Mouse (Mus musculus) heart, adult 18-20 months (tissue): ENCODE results near the gene Tenm4. TPM values are rescaled to one million over a fixed set of nuclear protein-coding genes. Genes with fewer than 3 reads are reported as not detected.

ENCODE experiments used
- DNase-seq, 2 experiments: peaks; one replicate each; pipeline ENCODE4 v3.0.0; 2021 to 2022; ENCODE audit warnings: mixed read lengths in 1 of 2
- total RNA-seq, 2 experiments: library from RNA; stranded (reverse); gene quantifications; 2 replicates each; pipeline ENCODE4 v1.2.3; 2021

The Tenm4 gene
- total RNA-seq, 2 experiments from 2014 or later, result 1.2 to 2.2 TPM

DNA sequence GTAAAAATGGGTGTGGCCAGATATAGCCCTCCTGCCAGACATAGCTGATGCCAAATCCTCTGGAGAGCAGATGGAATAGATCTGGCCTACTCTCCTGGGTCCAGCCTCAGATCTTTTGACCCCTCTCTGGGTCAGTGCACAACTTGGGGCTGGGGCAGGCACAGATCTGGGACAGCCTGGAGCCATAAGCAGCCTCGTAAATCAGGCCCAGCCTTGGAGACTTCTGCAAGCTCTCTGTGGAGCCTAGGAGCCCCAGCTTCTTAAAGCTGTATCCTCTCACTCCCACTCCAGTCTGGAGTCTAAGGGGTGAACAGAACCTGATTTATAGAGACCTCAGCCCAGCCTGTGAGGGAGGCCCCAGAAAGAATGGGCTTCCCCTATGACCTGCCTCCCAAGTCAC is 354.3 kb downstream of the Tenm4 start:
- no peak for DNase-seq

DNA sequence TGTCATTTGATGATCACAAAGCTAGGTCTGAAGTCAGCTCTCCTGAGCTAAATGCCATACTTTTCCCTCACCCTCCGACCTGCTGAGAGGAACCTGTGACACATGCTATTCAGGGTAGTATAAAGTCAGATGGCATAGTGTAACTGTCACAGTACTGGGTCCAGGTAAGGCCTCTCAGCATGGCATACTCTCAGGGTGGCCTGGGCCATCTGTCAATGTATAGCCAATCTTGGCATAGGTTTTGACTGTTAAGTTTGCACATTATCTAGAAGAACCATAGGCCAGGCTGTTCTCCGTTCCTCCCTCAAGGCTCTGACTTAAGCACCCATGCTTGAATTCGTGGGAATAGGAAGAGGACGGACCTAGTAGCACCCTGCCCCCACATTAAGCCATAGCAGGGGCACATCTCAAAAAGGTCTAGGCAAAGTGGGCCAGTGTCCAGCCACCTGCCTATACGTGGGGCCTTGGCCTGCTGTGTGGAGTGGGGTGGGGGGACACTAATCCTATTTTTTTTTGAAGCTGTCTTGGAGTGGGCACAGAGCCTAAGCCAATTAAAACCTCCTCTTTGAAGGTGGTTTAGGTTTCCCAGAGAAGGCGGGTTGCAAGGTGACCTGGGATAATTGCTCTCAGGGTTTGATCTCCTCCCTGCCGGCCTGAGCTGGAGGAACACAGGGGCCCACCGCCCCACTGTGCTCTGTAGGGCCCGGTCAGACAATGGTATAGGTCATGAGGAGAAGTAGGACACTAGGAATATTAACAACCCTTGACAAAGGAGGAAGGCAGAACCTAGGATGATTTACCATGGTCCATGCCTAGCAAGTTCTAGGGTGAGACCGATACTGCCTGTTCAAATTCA is 359.8 kb downstream of the Tenm4 start:
- DNase-seq, result no peak

DNA sequence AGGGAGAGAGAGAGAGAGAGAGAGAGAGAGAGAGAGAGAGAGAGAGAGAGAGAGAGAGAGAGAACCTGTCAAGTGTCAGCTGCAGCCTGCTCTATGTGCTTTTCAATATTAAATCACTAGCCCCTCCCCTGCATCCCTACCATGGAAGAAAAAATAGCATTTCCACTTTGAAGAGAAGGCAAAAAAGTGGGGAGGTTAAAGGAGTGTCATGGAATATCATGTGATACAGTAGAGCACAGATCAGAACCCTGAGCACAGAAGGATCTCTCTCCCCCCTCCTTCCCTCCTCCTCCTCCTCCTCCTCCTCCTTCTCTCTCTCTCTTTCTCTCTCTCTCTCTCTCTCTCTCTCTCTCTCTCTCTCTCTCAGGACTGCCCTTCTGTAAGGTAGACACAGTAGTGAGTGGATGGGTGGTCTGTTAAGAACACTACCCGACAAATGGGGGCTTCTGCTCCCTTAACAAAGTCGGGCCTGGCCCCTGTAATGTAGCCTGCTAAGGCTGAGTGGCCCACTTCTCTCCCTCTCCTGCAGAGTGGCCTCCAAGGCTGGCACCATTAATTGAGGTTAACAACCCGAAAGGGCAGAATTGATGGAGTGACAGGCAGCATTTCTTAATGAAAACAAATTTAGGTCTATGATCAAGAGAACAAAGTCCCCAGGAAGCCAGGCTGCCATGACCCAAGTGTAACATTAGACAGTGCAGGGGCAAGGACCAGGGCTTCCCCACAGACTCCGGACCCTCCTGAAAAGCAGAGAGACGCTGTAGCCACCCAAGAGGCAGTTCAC is 361.1 kb downstream of the Tenm4 start:
- no peak for DNase-seq

DNA sequence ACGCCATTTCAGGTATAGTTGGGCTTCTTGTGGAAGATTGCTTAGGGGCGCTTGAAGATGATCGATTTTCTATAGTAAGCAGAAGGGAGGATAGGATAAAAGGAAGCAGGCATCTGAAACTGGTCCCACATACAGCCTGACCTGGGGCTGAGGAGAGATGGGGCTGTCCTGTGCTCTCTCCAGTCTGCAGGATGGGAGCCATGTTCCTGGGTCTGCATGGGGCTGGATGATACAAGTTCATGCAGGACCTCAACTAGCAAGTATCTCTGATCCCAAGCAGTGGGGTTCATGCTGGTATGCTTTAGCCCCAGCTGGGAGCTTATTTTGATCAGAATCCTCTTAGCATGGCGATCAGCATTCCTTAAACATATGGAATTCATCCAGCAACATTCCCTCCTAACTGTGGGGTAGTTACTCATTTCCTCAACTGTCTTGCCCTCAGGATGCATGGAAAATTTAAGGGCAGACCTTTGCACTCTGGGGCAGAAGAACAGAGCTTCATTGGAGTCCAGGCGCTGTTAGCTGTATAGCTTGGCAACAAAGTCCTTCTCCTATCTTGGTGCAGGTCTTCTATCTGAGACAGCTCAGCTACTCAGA is 361.9 kb downstream of the Tenm4 start:
- DNase-seq, result no peak

DNA sequence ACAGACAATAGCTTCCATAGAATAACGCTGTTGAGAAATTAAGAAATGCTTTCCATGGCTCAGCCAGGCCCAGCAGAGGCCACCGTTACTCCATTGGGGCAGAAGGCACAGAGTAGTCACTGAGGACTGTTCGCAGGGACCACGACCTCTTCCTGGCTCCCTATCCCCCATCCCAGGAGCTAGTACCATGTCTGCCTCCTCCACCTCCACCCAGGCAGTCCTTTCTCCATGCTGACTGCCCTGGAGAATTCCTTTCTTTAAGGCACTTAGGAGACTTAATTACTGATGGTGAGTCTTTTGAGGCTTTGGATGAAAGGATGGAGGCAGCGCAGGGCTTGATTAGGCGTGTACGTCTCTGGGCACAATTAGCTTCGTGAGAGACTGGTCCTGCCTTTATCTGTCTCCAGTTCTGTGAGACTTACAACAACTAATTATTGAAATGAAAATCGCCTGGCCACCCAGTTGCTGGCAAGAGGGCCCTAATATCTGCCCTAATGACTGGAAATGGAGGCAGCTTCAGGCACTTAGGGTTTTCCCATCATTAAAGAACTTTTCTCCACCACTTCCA is 365.4 kb downstream of the Tenm4 start:
- DNase-seq, result no peak

DNA sequence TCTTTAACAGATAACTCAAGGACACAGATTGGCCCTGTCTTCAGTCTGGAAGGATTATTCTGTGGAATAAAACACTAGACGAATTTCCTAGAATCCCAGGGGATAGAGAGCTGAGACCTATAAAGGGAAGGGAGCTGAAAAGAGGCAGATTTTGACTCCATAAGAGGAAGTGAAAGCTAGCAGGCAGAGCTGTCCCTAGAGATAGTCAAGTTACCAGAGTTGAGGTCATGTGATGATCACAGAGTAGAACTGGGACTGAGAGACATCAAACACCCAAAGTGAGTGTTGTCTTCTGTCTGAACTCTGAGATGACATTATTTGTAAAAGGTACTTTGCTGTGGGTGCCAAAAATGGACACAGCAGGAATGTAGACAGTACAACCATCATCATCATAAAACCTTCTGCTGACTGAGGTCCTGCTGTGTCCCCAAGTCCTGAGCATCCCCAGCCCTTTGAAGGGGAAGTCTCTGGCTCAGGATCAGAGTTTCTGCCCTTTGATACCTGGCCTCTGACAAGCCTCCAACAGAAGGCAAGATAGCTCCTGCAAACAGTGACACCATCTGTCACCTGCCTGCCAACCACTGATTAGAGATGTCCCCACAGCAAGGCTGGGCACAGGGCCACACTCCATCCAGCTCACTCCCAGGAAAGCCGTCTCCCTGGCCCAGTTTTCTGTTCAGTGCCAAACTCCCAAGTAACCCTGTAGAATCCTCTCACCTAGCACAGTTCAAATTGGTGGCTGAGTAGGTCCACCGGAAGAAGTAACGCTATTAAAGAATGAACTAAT is 368.4 kb downstream of the Tenm4 start:
- DNase-seq, result no peak

DNA sequence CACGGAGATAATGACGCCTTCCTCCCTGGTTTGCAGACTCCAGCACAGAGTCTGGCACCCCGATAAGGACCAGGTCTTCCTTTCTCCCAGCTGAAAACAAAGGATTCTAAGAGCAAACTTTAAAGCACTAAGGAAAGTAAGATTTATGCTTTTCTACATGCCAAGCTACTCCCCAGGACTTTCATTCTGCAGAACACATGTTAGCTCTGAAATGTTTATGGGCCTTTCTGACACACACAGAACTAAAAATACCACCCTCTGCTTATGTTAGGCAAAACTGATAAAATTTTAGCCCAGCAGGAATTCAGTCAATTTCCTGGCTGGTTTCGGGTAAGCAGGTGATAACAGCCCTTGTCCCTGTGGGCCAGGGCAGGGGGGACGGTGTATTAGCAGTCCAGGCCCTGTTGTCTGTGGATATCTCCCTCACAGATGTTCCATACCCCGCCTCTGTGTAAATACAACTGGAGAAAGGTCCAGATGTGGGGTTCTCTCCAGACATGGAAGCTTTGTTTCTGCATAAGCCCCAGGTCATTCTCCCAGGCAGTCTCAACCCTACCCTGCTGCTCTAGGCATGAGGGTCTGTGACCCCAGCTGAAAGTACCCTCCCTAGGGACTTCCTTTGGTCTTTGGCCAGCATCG is 369.5 kb downstream of the Tenm4 start:
- DNase-seq, result no peak

DNA sequence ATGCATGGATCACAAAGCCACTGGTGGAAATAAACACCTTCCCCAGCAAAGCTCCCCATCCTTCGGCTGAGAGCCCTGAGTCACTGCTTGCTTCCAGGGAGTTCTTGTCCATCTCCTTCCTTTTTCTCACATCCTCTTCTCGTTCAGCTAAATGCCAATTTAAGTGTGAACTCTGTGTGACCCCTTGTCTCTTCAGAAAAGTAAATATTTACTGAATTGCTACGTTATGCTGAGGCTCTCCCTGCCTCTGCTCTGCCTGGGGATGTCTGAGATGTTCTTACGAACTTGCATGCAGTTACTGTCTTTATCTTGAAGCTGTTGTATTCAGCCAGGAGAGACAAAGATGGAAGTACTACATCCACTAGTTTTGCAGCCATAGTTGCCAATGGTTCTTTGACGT is 374.9 kb downstream of the Tenm4 start:
- no peak for DNase-seq

DNA sequence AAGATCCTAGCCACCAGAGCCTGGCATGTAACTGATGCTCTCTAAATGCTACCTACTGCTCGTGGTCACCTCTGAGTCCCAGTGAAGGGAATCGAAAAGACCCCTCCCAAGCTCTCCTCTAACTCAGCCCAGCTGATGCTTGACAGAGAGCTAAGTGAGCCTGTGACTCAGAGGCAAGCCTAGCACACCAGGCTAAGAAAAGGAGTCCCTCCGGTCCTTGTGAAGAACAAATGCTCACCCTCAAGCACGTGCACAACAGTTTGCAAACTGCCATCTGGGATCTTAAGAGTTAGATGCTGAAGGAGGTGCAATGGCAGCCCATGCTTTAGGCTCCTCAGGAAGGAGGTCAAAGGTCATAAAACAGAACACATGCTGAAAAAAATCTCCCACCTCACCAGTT is 380.8 kb downstream of the Tenm4 start:
- no peak for DNase-seq

DNA sequence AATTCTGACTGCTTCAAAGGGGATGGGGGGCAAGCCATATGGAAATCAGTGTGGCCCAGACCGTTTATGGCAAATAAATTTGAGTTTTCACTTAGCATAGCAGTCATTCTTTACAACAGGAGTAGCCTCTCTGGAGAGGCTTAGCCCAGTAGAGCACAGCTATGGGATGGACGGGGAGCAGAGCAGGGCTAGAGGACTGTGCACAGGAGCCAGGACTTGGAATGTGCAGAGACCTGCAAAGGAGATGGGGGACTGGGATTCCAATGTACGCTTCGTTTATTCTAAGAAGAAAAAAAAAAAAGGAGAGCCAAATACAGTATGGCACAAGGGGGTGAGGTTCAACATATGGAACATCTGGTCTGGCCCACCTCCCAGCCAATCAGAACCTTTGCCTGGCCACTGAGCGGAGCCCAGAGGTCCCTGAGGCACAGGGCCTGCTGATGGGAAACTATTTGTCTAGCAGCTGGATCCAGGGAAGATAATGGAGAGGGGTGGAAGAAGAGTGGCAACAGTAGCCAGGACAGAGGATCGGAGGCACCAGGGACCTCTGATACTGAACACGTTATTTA is 381.3 kb downstream of the Tenm4 start:
- DNase-seq, result no peak

DNA sequence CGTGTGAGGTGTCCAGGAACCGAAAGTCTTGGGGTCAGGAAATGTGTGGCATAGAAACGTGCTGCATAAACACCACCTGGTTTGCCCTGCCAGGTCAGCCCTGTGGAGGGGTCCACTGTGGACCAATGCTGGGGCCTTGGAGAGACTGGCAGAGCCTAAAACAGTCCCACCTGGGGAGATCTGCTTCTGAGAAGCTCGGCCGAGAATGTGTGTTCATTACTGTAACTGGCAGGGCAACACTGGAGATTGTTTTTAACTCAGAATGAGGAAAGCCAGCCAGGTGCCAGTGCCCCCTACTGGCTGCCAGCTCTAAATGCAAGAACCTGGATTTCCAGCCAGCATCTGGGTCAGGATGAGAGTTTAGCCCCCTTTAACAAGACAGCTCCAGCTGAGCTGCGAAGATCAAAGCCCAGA is 383.2 kb downstream of the Tenm4 start:
- DNase-seq, result peak; percentile 8 to 51

DNA sequence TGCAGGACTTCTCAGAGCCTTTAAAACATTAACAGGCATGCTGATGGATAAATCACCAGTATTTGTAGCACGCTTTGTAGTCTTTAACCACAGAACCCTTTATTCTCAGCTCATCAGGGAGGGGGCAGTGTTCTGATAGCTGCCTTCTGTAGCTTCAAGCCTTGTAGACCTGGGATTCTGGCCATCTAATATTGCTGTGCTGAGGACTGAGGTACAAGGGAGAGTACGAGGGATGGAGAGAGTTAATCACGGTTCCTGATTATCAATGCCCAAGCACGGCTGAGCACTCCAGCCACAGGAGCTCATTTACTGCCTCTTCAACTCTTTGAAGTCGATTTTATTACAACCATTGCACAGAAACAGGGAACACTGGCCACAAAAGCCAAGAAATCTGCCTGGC is 384.2 kb downstream of the Tenm4 start:
- DNase-seq, result no peak

DNA sequence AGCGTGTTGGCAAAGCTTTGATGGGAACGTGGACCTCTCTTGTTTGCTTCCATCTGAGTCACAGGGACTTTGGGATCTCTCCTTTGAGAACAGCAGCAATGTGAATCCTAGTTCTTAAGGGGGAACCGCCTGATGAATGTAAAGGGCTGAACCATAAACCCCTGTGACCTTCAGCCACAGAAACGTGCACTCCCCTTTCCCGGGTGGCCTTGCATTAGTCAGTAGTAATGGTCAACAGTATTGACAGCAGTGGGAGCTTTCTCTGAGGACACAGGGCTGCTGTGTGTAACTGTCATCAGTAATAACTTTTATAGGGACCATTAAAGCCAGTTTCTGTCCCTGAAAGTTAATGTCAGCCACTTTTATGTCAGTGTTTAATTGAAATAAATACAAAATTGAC is 385.7 kb downstream of the Tenm4 start:
- DNase-seq, result no peak

DNA sequence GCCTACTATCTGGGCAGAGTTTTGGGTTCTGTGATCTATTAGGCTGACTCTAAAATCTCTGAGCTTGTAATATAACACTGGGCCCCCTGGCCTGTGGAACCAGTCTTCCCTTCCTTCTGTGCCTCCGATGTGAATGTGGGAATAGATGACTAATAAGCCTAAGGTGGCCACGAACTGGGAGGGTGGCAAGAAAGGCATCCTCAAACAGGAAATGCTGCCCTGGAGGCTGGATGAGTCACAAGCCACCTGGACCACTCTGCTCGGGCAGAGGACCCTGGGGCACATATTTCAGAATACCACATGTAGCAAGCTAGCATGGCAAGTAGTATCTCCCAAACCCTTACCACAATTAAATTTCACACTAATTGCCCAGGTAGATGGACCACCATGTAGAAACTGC is 391.8 kb downstream of the Tenm4 start:
- DNase-seq, result no peak

DNA sequence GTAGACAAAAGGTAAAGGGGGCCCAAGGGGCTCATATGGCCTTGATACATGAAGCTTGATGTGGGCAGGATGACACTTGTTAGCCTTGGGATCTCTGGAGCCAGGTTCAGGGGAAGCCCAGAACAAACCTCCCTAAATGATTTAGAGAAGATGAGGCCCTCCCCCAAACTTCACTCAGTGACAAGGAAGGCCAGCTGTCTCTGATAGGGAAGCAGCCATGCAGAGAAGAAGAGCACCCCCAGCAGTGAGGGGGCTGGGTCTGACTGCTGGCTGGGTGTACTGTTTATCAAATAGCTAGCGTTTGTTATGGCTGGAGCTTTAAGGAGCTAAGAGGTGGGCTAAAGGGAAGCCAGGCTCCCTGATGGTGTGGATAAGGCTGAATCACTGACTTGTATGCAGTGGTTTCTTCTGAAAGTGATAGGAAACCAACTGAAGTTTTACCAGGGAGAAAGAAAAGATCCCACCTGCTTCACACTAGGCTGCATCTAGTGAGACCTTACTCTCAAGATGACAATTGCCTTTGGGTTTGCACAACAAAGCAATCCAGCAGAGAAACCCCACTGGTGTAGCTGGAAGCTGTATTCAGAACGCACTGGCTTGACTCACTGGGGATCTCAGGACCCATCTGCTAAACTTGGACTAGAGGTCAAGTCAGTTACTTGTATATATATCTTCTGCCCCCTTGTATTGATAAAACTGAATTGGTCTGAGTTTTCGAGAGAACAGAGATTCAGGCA is 392.5 kb downstream of the Tenm4 start:
- DNase-seq, result no peak

DNA sequence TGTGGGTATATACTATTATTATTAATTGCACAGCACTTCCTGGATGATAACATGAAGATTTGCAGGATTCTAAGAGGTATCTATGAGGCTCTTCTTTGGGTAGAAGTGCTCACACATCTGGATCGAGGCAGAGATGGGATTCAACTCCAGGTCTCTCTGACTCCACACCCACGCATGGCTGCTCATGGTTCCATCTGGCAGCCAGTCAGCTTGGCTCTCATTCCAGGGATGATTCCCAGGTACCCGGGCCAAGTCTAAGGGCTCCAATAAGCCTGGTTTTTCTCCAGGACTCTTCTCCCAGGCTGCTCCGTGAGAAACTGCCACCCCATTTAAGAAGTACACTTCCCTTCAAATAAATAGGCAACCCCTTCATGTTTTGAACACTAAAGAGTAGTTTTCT is 394.8 kb downstream of the Tenm4 start:
- peak; percentile 54 to 55 for DNase-seq

DNA sequence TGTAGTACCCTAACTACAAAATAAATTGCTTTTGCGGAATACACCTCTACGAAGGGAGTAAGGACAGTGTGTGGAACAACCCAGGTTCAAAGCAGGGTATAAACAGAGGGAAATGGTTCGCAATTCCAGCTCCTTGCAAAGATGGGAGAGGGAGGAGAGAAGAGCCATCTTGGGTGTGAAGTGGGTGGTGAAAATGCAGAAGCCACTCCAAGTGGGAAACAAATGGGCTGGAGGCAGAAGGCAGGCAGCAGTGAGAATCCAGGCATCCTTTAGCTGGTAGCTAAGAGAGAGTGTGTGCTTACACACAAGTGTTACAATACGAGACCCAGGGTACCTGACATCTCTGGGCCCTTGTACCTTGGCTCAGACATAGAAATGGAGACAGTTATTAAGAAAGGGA is 395.2 kb downstream of the Tenm4 start:
- no peak for DNase-seq

DNA sequence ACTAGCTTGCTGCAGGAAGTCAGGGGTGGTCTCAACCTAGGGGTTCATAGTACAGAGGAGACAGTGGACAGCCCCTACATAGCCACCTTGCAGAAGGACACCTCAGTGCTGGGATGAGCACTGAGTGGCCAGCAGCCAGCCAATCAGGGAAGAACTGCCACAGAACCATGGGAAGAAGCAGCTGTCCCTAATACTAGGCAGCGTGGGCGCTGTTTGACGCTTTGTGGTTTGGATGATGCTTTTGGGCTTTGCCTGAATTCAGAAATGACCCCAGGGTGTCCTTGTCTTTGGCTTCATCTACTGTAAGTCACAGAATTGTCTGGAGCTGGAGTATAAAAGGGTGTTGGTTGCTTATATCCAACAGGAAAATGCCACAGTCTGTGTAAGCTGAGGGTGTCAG is 397.0 kb downstream of the Tenm4 start:
- DNase-seq, result no peak

DNA sequence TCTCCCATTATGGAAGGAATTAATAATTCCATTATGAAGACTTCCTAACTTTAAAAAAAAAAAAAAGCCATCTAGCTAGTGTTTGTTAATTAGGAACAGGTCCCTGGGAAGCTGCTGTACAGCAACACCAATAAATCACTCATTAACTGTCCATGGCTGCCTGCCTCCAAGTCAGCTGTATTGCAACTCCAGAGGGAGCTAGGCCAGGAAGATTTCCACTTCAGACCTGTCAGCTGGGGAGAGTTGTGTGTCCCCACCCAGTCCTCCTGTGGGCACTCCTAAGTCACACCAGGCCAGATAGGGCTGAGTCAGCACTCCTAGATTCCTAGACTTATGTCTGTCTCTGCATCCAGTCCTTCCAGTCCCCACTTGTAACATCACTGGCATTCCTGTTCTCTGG is 399.9 kb downstream of the Tenm4 start:
- DNase-seq, result no peak

DNA sequence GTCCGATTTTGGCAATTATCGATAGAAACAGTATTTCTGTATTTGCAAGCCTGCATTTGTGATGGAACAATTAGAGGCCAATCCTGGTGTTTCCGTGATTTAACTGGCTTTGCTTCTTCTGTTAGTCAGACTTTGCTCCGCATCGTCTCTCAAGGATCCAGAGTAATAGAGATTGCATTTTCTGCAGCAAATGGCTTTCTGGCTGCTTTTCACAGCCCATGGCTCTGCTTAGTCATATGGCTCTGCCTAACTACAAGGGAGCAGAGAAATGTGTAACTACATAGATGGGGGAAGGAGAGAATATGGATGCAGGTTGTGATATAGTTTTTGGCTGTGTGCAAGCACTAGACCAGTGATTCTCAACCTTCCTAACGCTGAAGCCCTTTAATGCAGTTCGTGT is 401.9 kb downstream of the Tenm4 start:
- DNase-seq, result no peak
